Comparison of ENCODE assay signal across 8 mouse cellular contexts in genomic region chr9:107541005-107541404, GRCm38 (mm10). TPM values are rescaled to one million over a fixed set of nuclear protein-coding genes. Genes with fewer than 3 reads are reported as not detected.
A peak's percentile ranks its signal among the peaks of the same experiment; 100 is the strongest.
DNase-seq lines count a peak whose midpoint lies in the region; ATAC-seq and TF ChIP-seq lines count a peak whose summit lies in the region.

No protein-coding gene starts in this region.

- H3K4me2 ChIP-seq in heart, embryonic 13.5 days, result peak overlapping the region; percentile 97
- H3K4me2 ChIP-seq in hindbrain, embryonic 11.5 days (replicated peaks; ENCODE audit: low read depth, low read length), result peak overlapping the region; percentile 62

- TF ChIP-seq RAD21 in MEL (IDR thresholded peaks at IDR 0.05; ENCODE audit: low read depth, low read length), result no peak

- H3K4me1 ChIP-seq in heart, embryonic 13.5 days, result peaks cover 35% of the 10 kb centered on the region
- peaks cover 0 to 19% of the 10 kb centered on the region in 2 experiments; a peak in 1 of 4 replicates for H3K4me1 ChIP-seq in MEL (ENCODE audit: control insufficient read depth in 1 of 2, insufficient read depth in 2 of 2, low read length in 2 of 2)
- H3K4me1 ChIP-seq in hindbrain, embryonic 11.5 days (replicated peaks; ENCODE audit: control insufficient read depth, insufficient read depth, low read length), result peaks cover 12% of the 10 kb centered on the region
- H3K4me1 ChIP-seq in midbrain, embryonic 10.5 days, result peaks cover 57% of the 10 kb centered on the region

- TF ChIP-seq POLR2A in MEL (IDR thresholded peaks at IDR 0.05; ENCODE audit: control insufficient read depth in 1 of 2, insufficient read depth in 1 of 2, low read depth in 1 of 2, low read length in 2 of 2, poor library complexity in 1 of 2), result no peak

- WGBS in heart, embryonic 13.5 days, result 30% methylated on average over 10 of the region's 10 CpGs
- WGBS in hindbrain, embryonic 11.5 days, result 30% methylated on average over 10 of the region's 10 CpGs
- WGBS in midbrain, embryonic 10.5 days, result 39% methylated on average over 10 of the region's 10 CpGs

- no peak for TF ChIP-seq EP300 in MEL (IDR thresholded peaks at IDR 0.05; ENCODE audit: low read depth in 1 of 2, low read length in 2 of 2)

- H3K4me3 ChIP-seq in heart, embryonic 13.5 days, result peak overlapping the region; percentile 74
- H3K4me3 ChIP-seq in MEL (ENCODE audit: control insufficient read depth in 1 of 2, insufficient read depth in 1 of 2, low read depth in 2 of 2, low read length in 2 of 2), result peak overlapping the region in 1 of 2 experiments; percentile 90; a peak in 1 of 4 replicates
- H3K4me3 ChIP-seq in hindbrain, embryonic 11.5 days (ENCODE audit: low read depth, low read length), result peak overlapping the region; percentile 60
- peak overlapping the region; percentile 68 for H3K4me3 ChIP-seq in midbrain, embryonic 10.5 days

- no peak for TF ChIP-seq CTCF in MEL (IDR thresholded peaks at IDR 0.05 in 2 of 3, conservative IDR thresholded peaks at IDR 0.05 in 1 of 3; ENCODE audit: control insufficient read depth in 1 of 3, insufficient read depth in 1 of 3, low read depth in 2 of 3, low read length in 3 of 3, poor library complexity in 1 of 3, severe bottlenecking in 1 of 3)

- DNase-seq in heart, adult 9 months (ENCODE audit: low spot score in 2 of 2), result no peak
- DNase-seq in MEL (ENCODE audit: low read depth, low spot score), result no peak
- no peak for DNase-seq in hindbrain, embryonic 11.5 days (ENCODE audit: low spot score)
- DNase-seq in midbrain, embryonic 10.5 days (ENCODE audit: low spot score), result no peak
- DNase-seq in thymus, postnatal 0 days (ENCODE audit: low spot score), result no peak
- DNase-seq in right cerebral cortex, adult 18-20 months, result no peak

- peak overlapping the region; percentile 93 for H3K9ac ChIP-seq in heart, embryonic 13.5 days
- peak overlapping the region; percentile 33; the same call in 1 of the 2 replicates for H3K9ac ChIP-seq in MEL (ENCODE audit: control insufficient read depth, low read depth, low read length, poor library complexity, severe bottlenecking)
- H3K9ac ChIP-seq in hindbrain, embryonic 11.5 days (ENCODE audit: low read depth, low read length), result peak overlapping the region; percentile 61; the same call in 1 of the 2 replicates

- no peaks in the 10 kb centered on the region for H3K27me3 ChIP-seq in heart, embryonic 13.5 days (replicated peaks)
- H3K27me3 ChIP-seq in MEL (ENCODE audit: control insufficient read depth in 1 of 2, insufficient read depth in 2 of 2, low read length in 2 of 2), result no peaks in the 10 kb centered on the region
- no peaks in the 10 kb centered on the region for H3K27me3 ChIP-seq in hindbrain, embryonic 11.5 days (ENCODE audit: control insufficient read depth, insufficient read depth, low read length)
- no peaks in the 10 kb centered on the region for H3K27me3 ChIP-seq in midbrain, embryonic 10.5 days (ENCODE audit: low read depth, poor library complexity, severe bottlenecking)

- peaks cover 23% of the 10 kb centered on the region for H3K79me2 ChIP-seq in MEL (ENCODE audit: control insufficient read depth, insufficient read depth, low read length, poor library complexity)

- no peak overlapping the region; the same call in 1 of the 2 replicates for H3K27ac ChIP-seq in heart, embryonic 13.5 days (replicated peaks)
- no peak overlapping the region for H3K27ac ChIP-seq in MEL (ENCODE audit: control insufficient read depth, low read depth, low read length)
- H3K27ac ChIP-seq in hindbrain, embryonic 11.5 days (ENCODE audit: low read depth, low read length), result no peak overlapping the region
- no peak overlapping the region for H3K27ac ChIP-seq in midbrain, embryonic 10.5 days (replicated peaks)

- H3K36me3 ChIP-seq in heart, embryonic 13.5 days, result peaks cover 57% of the 10 kb centered on the region
- H3K36me3 ChIP-seq in MEL (ENCODE audit: control insufficient read depth in 1 of 2, insufficient read depth in 2 of 2, low read length in 2 of 2), result peaks cover 0 to 9% of the 10 kb centered on the region in 2 experiments; a peak in 2 of 4 replicates
- peaks cover 11% of the 10 kb centered on the region; the same call in 1 of the 2 replicates for H3K36me3 ChIP-seq in hindbrain, embryonic 11.5 days (ENCODE audit: control insufficient read depth, insufficient read depth, low read length)
- peaks cover 61% of the 10 kb centered on the region for H3K36me3 ChIP-seq in midbrain, embryonic 10.5 days

- ATAC-seq in heart, embryonic 13.5 days (ENCODE audit: extremely low read depth, insufficient number of reproducible peaks, low FRiP score, low TSS enrichment), result no peak
- no peak for ATAC-seq in hindbrain, embryonic 11.5 days (ENCODE audit: low FRiP score)
- ATAC-seq in granulocyte monocyte progenitor cell, adult 5-6 weeks (replicated peaks; ENCODE audit: poor library complexity, severe bottlenecking), result no peak

- no peaks in the 10 kb centered on the region for H3K9me3 ChIP-seq in heart, embryonic 13.5 days
- no peaks in the 10 kb centered on the region for H3K9me3 ChIP-seq in MEL (replicated peaks; ENCODE audit: insufficient read depth, low read length)
- no peaks in the 10 kb centered on the region for H3K9me3 ChIP-seq in hindbrain, embryonic 11.5 days (ENCODE audit: control insufficient read depth, low read length)
- H3K9me3 ChIP-seq in midbrain, embryonic 10.5 days (replicated peaks), result no peaks in the 10 kb centered on the region

RNA-seq across cellular contexts. Expression of gene Cyb561d2, which starts 1.0 kb away (rescaled TPM):
- 17.7 and 19.1 TPM in 2 replicates for polyA plus RNA-seq in heart, embryonic 13.5 days (2015; fragmentation: Nextera tagmentation; extraction: Ambion mirVana)
- 38.1 and 38.3 TPM in 2 replicates for total RNA-seq in MEL (2012; rRNA removed)
- polyA plus RNA-seq in MEL (2012; ENCODE audit: insufficient read depth in 1 of 2, insufficient read length in 2 of 2, low read depth in 1 of 2, low replicate concordance in 2 of 2, missing spikeins in 1 of 2), result 10 to 100 TPM in 1 of 2 experiments, not detected in 1; 37.8 TPM
- polyA plus RNA-seq in hindbrain, embryonic 11.5 days (2014; fragmentation: Nextera tagmentation; extraction: Ambion mirVana), result 19.6 and 21.2 TPM in 2 replicates
- polyA plus RNA-seq in midbrain, embryonic 10.5 days (2016; fragmentation: Nextera tagmentation; extraction: Ambion mirVana), result 20.5 and 22.6 TPM in 2 replicates
- 21.2 and 31.0 TPM in 2 replicates for total RNA-seq in granulocyte monocyte progenitor cell, adult 5-6 weeks (2014; fragmentation: Nextera tagmentation)
- 13.2 and 13.9 TPM in 2 replicates for total RNA-seq in granulocyte monocyte progenitor cell, adult 5-6 weeks (2017)
- polyA plus RNA-seq in thymus, postnatal 0 days (2015; fragmentation: Nextera tagmentation; extraction: Ambion mirVana), result 48.5 and 49.8 TPM in 2 replicates

RNA-seq across cellular contexts. Expression of gene Nprl2, which starts 1.0 kb away (rescaled TPM):
- polyA plus RNA-seq in heart, embryonic 13.5 days (2015; fragmentation: Nextera tagmentation; extraction: Ambion mirVana), result 27.8 and 27.9 TPM in 2 replicates
- total RNA-seq in MEL (2012; rRNA removed), result 23.2 and 25.4 TPM in 2 replicates
- 10 to 100 TPM in 1 of 2 experiments, not detected in 1; 30.2 TPM for polyA plus RNA-seq in MEL (2012; ENCODE audit: insufficient read depth in 1 of 2, insufficient read length in 2 of 2, low read depth in 1 of 2, low replicate concordance in 2 of 2, missing spikeins in 1 of 2)
- polyA plus RNA-seq in hindbrain, embryonic 11.5 days (2014; fragmentation: Nextera tagmentation; extraction: Ambion mirVana), result 46.2 and 46.5 TPM in 2 replicates
- 37.1 and 40.4 TPM in 2 replicates for polyA plus RNA-seq in midbrain, embryonic 10.5 days (2016; fragmentation: Nextera tagmentation; extraction: Ambion mirVana)
- 11.3 and 16.7 TPM in 2 replicates for total RNA-seq in granulocyte monocyte progenitor cell, adult 5-6 weeks (2014; fragmentation: Nextera tagmentation)
- total RNA-seq in granulocyte monocyte progenitor cell, adult 5-6 weeks (2017), result 11.3 and 14.3 TPM in 2 replicates
- 47.2 and 48.4 TPM in 2 replicates for polyA plus RNA-seq in thymus, postnatal 0 days (2015; fragmentation: Nextera tagmentation; extraction: Ambion mirVana)

RNA-seq across cellular contexts. Expression of gene Zmynd10, which starts 6.1 kb away (rescaled TPM):
- not detected in 2 replicates for polyA plus RNA-seq in heart, embryonic 13.5 days (2015; fragmentation: Nextera tagmentation; extraction: Ambion mirVana)
- 0.26 and 0.31 TPM in 2 replicates for total RNA-seq in MEL (2012; rRNA removed)
- under 1 TPM in 1 of 2 experiments, not detected in 1; 0.85 TPM for polyA plus RNA-seq in MEL (2012; ENCODE audit: insufficient read depth in 1 of 2, insufficient read length in 2 of 2, low read depth in 1 of 2, low replicate concordance in 2 of 2, missing spikeins in 1 of 2)
- polyA plus RNA-seq in hindbrain, embryonic 11.5 days (2014; fragmentation: Nextera tagmentation; extraction: Ambion mirVana), result 3.7 and 5.0 TPM in 2 replicates
- 0.75 and 1.1 TPM in 2 replicates for polyA plus RNA-seq in midbrain, embryonic 10.5 days (2016; fragmentation: Nextera tagmentation; extraction: Ambion mirVana)
- total RNA-seq in granulocyte monocyte progenitor cell, adult 5-6 weeks (2014; fragmentation: Nextera tagmentation), result not detected in 2 replicates
- not detected in 2 replicates for total RNA-seq in granulocyte monocyte progenitor cell, adult 5-6 weeks (2017)
- polyA plus RNA-seq in thymus, postnatal 0 days (2015; fragmentation: Nextera tagmentation; extraction: Ambion mirVana), result 0.89 and 1.5 TPM in 2 replicates

RNA-seq across cellular contexts. Expression of gene Tmem115, which starts 7.3 kb away (rescaled TPM):
- polyA plus RNA-seq in heart, embryonic 13.5 days (2015; fragmentation: Nextera tagmentation; extraction: Ambion mirVana), result 30.4 and 32.3 TPM in 2 replicates
- 26.0 and 34.6 TPM in 2 replicates for total RNA-seq in MEL (2012; rRNA removed)
- polyA plus RNA-seq in MEL (2012; ENCODE audit: insufficient read depth in 1 of 2, insufficient read length in 2 of 2, low read depth in 1 of 2, low replicate concordance in 2 of 2, missing spikeins in 1 of 2), result 10 to 100 TPM in 1 of 2 experiments, not detected in 1; 39.3 TPM
- polyA plus RNA-seq in hindbrain, embryonic 11.5 days (2014; fragmentation: Nextera tagmentation; extraction: Ambion mirVana), result 38.8 and 46.5 TPM in 2 replicates
- polyA plus RNA-seq in midbrain, embryonic 10.5 days (2016; fragmentation: Nextera tagmentation; extraction: Ambion mirVana), result 38.6 and 39.5 TPM in 2 replicates
- 12.2 and 13.7 TPM in 2 replicates for total RNA-seq in granulocyte monocyte progenitor cell, adult 5-6 weeks (2014; fragmentation: Nextera tagmentation)
- 12.1 and 12.5 TPM in 2 replicates for total RNA-seq in granulocyte monocyte progenitor cell, adult 5-6 weeks (2017)
- polyA plus RNA-seq in thymus, postnatal 0 days (2015; fragmentation: Nextera tagmentation; extraction: Ambion mirVana), result 35.0 and 37.1 TPM in 2 replicates

RNA-seq across cellular contexts. Expression of gene Rassf1, which starts 10.3 kb away (rescaled TPM):
- polyA plus RNA-seq in heart, embryonic 13.5 days (2015; fragmentation: Nextera tagmentation; extraction: Ambion mirVana), result 47.6 and 56.1 TPM in 2 replicates
- 40.6 and 48.0 TPM in 2 replicates for total RNA-seq in MEL (2012; rRNA removed)
- 10 to 100 TPM in 1 of 2 experiments, not detected in 1; 56.9 TPM for polyA plus RNA-seq in MEL (2012; ENCODE audit: insufficient read depth in 1 of 2, insufficient read length in 2 of 2, low read depth in 1 of 2, low replicate concordance in 2 of 2, missing spikeins in 1 of 2)
- polyA plus RNA-seq in hindbrain, embryonic 11.5 days (2014; fragmentation: Nextera tagmentation; extraction: Ambion mirVana), result 39.7 and 41.2 TPM in 2 replicates
- 54.2 and 54.8 TPM in 2 replicates for polyA plus RNA-seq in midbrain, embryonic 10.5 days (2016; fragmentation: Nextera tagmentation; extraction: Ambion mirVana)
- 40.2 and 42.2 TPM in 2 replicates for total RNA-seq in granulocyte monocyte progenitor cell, adult 5-6 weeks (2014; fragmentation: Nextera tagmentation)
- total RNA-seq in granulocyte monocyte progenitor cell, adult 5-6 weeks (2017), result 34.1 and 36.7 TPM in 2 replicates
- polyA plus RNA-seq in thymus, postnatal 0 days (2015; fragmentation: Nextera tagmentation; extraction: Ambion mirVana), result 52.1 and 56.2 TPM in 2 replicates

Comparison
In these comparisons a context has a peak if more than half of its experiments do, and no peak if none do; other contexts are left out.
1. H3K9ac ChIP-seq: peak in every context shown above with its lines; median percentile 93 in heart, embryonic 13.5 days; 61 in hindbrain, embryonic 11.5 days; 33 in MEL.